Mouse (Mus musculus) frontal cortex, postnatal 25 days (tissue): ENCODE results near the gene Tha1.
"Not testable (repeated sequence)": the region's sequence is repeated elsewhere in the genome, so short reads cannot be mapped to it uniquely, and the experiment has no call there.

ENCODE experiments used
- DNase-seq, 2 experiments: peaks; one replicate each; pipeline ENCODE4 v3.0.0; 2022; ENCODE audit warnings: low spot score in 2 of 2

Gene Tha1

DNA sequence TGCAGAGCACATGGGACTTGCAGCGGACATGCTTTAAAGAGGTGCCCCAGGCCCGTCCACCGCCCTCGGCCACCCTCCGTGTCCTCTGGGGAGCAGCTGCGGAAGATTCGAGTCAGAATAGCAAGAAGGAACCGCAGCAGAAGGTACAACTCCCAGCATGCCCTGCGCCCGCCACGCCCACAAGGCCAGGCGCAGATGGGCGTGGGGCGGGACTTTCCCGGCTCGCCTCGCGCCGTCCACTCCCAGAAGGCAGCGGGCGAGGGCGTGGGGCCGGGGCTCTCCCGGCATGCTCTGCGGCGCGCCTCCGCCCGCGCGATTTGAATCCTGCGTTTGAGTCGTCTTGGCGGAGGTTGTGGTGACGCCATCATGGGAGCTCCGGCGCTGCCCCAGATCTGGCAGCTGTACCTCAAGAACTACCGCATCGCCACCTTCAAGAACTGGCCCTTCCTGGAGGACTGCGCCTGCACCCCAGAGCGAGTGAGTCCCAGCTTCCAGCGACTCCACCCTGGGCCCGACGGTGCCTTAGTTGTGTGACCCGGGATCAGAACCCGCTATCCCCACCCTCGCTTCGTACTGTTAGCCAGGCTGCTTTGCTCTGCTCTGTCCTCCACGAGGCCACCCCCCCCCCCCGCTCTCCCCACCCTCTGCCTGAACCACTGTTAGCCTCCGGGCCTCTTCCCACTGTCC, 24.2 kb downstream of the Tha1 start, which contains the start of gene Birc5:
Gene Birc5 (plus strand): TSS at position 267 of the 687 bp plus-strand sequence.
- DNase-seq: peak; percentile 91 to 92

DNA sequence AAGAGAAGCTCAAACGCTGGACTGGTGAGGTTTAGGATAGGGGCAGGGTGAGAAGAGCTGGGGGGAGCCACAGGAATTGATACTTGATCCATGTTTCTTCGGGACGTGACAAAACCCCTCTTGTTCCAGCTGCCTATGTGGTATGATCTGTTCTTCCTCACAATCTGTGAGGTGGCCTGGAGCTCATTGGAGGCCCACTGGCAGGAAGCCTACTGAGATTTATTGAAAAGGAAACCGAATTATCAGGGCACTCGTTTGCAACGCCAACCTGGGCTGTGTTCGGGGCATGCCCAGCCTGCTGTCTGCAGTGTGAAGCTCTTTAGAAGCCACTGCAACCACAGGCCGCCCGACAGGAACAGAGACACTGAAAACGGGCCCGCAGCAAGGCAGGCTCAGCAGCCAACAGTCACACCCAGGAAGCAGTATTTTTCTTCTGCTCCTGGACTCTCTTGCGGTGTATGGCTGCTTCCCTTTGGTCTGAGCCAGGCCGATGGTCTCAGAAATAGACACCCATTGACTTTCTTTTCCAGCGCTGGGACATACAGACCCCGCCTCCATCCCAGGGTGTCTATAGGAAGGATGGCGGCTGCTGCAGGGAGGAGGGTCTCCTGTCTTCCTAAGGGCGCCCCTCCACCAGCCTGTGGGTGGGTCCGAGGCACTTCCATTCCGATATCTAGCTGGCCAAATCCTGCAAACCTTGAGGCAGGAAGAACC, 24.9 kb downstream of the Tha1 start:
- peak in 1 of 2 experiments; percentile 41 for DNase-seq

DNA sequence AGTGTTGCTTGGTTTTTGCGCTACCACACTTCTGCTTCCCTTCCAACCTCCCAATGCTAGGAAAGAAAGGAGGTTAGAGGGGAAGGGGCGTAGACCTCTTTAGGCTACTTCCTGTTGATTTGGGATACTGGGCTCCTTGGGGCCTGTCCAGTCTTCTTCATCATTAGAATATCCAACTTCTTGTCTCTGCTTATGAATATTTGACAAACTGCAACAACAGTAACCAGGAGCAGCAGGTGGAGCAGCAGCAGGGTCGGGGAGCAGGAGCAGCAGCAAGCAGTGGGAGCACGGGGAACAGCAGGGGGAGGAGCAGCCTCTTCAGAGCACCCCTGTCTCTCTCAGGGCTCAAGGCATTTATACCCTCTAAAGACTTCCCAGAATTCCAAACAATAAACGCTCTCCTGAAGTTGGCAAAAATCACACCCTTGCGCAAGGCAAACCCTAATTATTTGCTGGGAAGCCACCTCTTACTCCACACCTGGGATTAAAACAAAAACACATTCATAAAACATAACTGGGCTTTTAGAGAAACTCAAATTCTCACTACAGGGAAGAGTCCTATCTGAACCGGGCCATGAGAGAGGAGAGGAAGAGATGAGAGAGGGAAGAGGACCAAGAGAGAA, 25.6 kb downstream of the Tha1 start:
- no peak for DNase-seq

DNA sequence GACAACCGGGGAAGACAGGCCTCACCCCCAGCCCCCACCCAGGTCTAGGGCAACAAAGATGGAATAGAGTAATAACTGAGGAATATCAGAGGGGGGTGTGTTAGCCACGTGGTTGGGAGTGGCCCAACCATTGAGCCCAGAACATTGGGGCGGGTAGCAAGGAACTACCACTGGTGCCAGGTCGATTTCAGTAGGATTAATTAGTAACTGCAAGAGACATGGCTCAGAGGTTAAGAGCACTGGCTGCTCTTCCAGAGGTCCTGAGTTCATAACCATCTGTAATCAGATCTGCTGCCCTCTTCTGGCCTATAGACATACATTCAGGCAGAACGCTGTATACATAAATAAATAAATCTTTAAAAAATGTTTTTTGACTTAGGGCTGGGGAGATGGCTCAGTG, 26.6 kb downstream of the Tha1 start:
- DNase-seq: no peak

DNA sequence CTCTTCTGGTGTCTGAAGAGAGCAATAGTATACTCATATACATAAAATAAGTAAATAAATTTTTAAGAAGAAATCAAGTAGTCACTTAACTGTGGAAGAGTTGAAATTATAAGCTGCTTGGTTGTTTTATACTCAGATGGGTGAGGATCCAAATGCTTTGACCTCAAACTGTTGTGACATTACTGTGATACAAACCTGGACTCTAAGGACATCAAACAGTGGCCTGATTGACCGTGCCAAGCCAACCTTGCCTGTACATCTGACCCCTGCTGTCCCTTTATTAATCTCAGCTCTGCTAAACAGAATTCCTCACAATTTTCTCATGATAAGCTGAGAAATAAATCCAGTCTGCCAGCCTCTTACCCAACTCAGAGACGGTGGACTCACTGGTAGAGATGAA, 27.6 kb downstream of the Tha1 start:
- no peak for DNase-seq

DNA sequence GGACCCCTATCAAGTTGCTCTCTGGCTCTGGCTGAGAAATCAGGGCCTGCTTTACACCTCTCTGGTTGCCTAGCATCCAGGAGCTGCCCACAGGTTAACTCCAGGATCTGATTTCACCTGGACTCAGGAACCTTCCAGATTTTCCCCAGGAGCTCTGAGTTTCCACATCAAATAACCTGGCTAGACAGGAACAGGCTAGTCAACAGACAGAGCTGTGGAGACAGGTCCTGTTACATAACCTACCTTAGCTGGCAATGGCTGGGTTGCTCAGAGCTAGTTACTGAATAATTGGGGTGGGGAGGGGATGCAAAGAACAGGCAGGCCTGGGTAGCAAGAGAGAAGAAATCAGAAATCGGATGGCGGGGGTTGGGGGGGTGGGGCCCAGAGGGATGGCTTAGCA, 28.3 kb downstream of the Tha1 start:
- DNase-seq: no peak

DNA sequence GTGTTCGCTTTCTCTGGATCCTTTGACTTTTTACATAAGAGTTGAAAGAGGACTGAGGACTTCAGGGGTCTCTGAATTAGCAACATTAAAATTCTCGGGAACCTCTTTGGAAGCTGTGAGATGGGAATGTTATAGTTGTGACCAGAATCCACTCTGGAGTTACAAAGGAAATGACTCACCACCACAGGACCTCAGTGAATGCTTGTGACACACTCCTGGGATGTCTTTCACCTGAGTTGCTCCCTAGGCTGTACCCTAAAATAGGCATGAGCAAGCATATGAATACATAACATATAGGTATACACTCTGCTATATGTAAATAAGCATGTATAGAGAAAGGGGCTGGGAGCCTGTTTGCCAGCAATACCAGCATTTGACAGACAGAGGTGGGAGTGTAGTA, 29.8 kb downstream of the Tha1 start:
- DNase-seq: no peak

DNA sequence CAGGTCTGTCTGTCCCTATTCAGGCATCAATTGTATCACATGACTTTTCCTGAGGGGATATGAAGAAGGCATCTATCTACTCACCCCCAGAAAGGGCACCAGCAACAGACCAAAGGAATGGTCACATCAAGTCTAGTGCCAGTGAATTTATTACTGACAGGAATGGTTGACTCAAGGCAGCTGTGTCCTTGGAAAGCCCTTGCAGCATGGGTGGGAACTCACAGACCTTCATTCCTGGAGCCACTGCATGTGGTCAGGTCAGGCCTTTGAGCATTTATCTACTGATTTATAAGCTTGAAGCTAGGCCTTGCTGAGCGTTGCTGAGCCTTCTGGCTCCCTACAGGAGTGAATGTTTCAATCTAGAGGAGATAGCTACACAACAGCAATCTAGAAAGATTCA, 32.4 kb downstream of the Tha1 start:
- DNase-seq: no peak

DNA sequence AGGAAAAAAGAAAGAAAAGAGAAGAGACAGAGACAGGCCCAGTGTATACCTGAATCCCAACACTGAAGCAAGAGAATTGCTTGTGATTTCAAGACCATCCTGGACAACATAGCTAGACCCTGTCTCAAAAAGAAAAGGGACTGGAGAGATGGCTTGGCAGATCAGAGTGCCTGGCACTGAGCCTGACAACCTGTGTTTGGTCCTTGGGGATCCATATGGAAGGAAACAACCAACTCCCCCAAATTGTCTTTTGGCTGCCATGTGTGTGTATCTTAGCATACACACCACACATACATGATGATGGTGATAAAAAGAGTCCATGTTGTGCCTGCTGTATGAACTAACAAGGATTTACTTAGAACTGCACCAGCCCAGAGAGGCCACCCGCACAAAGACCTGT, 34.3 kb downstream of the Tha1 start:
- no peak for DNase-seq

DNA sequence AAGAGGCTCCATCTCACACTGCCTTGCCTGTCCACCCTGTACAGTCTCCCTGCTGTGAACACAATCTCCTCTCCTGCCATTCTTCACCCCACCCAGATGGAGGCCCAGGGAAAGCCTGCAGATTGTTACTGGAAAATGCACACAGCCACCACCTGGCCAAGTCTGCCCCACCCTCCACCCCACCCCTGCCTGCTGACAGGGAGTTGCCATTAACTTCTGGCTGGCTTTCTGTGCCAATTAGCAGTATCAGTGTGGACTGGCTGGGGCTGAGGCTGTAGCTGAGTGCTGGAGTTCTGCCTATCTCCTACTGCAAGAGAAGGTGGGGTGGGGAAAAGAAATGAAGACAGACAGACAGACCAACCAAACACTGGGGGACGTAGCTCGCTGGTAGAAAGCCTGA, 34.7 kb downstream of the Tha1 start:
- no peak for DNase-seq

DNA sequence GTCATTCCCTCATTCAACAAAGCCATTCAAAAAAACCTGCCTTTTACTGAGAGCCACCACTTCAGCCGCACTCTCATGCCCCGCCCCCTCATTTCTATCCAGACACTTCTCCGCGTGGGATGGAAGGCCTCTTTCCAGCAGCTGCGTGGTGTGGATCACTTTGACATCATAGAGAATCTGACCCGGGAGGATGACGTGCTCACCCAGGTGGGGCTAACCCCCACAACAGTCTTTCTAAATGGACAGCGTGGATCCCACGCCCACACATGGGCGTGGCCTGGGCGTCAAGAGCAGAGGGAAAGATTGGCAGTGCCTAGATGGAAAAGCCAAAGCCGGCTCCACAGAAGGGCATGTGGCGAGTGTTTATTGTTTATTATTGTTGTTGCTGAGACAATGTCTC, 37.0 kb downstream of the Tha1 start:
- DNase-seq: no peak

DNA sequence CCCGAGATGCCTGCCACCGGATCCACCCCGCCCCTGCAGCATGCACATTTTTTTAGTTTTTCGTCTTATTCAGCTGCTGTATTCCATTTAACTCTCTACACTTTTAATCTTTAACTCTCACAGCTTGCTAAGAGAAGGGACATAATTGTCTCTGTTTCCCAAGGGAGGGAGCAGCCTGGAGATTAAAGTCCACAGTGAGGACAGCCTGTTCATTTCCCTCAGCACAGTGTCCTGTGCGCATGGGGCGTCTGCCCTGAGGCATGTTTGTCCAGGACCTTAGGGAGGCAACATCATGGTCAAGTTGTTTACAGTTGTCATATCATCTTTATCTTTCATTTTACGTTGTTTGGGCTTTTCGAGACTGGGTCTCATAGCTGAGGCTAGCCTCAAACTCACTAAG, 39.2 kb downstream of the Tha1 start:
- DNase-seq: no peak

DNA sequence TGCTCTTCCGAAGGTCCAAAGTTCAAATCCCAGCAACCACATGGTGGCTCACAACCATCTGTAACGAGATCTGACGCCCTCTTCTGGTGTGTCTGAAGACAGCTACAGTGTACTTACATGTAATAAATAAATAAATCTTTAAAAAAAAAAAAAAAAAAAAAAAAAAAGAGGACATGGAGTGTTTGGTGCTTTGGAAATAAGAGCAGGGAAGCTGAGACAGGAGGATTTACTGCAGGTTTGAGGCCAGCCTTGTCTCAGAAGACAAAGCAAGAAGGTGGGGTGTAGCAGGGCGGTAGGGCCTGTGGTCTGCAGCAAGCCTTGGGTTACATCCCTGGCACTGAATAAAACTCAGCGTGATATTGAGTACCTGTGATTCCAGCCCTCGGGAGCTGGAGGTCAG, 39.8 kb downstream of the Tha1 start:
- DNase-seq: not testable (repeated sequence)

DNA sequence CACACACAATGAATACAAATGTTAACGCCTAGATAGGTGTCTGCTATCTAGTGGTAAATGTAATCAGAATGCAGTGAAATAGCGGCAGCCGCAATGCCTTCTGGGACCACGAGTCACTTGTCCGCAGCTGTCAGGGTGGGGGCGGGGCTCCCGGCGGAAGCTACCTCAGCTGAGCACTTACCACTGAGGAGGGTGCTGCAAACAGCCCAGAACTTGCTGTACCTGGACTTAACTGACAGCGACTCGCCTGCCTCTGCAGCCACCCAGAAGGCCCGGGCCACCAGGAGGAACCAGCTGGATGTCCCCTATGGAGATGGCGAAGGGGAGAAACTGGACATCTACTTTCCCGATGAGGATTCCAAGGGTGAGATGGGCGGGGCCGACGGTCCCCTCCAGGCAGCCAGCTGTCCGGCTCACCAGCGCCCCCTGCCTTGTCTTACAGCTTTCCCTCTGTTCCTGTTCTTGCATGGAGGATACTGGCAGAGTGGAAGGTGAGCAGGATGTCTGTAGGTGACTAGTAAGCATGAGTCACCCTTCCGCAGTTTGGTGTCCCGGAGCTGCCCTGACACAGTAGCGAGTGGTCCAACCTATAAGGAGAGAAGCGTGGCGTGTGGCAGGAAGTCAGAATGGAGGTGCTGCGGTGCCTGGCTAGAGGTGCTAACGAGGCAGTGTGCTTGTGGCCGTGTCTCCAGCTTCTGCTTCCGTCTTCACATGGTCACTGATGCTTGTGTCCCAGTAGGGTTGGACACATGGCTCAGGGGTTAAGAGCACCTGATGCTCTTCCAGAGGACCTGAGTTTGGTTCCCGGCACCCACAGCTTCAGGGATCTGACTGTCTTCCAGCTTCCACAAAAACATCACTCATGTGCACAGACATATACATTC, 41.0 kb downstream of the Tha1 start:
- DNase-seq: peak; percentile 46 to 55

DNA sequence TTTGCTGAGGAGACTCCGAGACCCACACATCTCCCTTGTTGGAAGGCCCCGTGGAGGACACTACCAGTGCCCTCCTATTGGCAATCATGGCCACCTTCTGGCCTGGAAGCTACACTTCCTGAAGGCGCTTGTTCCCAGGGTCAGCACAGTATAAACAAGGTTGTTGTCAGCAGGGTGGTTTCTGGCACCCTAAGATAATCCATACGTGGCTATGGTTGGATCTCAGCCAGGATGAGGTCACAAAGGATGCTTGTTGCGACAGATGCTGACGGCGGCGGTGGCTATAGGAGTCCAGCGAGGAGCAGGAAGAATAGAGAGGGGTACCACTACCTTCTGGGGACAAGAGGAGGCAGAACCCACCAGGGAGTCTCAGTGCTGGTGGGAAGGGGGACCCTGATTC, 42.9 kb downstream of the Tha1 start:
- DNase-seq: no peak

DNA sequence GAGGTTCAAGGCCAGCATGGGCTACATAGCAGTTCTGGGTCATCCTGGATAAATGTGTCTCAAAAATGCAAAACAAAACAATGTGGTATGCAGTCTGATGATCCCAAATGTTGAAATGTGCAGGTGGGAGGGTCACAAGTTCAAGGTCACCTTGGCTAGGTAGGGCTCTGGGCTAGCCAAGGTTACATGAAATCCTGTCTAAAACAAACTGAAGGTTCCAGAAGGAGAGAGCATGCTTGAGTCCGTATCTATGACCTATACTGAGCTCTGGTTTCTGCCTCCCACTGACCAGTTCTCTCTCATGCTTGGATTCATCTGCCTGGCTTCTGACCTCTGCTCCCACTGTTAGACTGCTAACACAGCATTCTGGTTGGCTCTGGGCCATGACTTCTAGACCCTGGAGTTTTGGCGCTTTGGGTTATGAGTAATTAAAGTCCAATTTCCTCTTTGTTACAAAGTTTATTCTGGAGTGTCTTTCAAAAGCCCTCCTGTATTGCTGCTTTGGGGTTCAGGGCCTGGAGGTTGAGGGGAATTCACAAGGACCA, 43.5 kb downstream of the Tha1 start:
- DNase-seq: no peak

DNA sequence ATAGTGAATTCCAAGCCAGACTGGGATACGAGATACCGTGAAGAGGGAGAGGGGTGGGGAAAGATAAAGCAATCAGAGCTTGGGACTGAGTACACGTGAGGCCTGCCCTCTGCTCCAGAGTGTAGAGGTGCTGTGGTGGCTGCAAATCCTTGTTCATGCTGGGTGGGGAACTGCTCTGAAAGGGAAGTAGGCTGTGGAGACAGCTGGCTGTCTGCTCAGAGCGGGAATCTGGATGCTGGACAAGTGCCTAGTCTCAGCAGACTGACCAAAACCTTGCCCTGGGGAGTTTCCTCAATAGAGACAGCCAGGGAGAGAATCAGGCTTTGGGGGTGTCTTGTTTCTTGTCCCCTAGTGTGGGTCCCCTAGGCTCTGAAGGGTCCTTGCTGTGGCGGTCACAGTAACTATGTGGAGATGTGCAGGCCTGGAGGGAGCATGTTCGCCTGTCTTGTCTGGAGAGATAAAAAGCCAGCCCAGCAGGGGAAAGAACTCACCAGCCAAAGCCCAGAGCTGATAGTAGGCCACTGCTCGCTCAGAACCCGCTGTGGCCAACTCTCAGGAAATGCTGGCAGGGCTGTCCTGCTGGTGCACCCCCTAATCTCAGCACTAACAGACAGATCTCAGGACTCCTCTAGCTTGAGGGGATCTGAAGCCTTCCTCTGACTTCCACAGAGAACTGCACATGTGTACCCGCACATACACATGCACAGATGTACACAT, 44.2 kb downstream of the Tha1 start:
- DNase-seq: no peak

DNA sequence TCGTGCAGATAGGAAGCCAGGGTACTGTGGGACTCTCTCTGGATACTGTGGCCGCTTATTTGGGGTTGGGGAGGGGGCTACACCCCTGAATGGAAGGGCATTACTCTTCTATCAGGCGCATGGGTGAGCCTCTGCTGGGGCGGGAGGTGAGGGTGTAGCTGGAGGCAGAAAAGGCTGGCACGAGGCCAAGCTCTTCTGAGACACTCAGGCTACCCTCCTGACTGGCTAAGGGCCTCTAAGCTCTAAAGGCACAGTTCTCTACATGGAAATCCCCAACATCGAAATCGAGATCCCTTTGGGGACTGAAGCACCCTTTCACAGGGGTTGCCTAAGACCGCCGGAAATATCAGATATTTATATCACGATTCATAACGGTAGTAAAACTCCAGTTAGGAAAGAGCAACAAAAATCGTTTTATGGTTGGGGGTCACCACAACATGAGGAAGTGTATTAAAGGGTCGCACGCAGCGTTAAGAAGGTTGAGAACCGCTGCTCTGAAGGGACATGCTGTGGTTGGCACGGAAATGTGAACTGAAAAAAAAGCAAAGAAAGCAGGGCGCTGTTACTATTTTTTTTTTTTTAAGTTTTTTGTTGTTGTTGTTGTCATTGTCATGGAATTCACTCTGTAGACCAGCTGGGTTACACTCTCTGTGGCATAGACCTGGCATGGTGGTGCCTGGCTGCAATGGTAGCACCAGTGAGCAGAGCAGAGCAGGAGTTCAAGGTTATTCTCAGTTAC, 45.0 kb downstream of the Tha1 start:
- no peak for DNase-seq

DNA sequence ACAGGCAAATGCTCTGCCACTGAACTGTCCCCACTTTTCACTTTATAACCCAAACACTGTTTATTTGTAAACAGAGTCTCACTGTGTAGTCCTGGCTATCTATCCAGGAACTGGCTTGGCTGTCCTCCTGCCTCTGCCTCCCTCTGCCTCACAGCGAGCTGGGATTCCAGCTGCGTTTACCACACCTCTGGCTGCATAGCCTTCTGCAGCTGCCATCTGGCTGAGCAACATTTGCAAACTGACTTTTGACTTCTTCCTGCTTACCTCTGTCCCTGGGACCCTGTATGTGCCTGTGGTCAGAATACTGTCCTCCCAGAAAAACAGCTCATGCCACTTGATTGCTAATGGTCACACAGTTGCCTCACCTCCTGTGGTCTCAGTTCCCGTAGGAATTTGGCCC, 45.9 kb downstream of the Tha1 start:
- no peak for DNase-seq

DNA sequence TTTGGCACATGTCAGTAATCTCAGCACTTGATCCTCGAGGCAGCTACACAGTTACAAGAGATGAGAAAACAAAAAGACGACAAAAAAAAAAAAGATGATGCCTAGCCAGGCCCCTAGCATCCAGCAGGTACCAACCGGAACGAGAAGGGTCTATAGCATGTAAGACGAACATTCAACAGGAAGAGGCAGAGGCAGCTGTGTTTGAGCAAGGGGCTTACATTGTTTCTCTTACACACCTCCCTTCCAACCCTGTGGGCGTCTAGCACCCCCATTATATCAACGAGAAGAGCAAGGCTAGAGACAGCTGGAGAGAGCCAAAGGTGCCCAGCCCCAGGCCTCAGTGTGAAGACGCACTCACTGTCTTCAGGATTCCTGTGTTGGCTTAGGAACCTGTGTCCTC, 46.4 kb downstream of the Tha1 start:
- no peak for DNase-seq

DNA sequence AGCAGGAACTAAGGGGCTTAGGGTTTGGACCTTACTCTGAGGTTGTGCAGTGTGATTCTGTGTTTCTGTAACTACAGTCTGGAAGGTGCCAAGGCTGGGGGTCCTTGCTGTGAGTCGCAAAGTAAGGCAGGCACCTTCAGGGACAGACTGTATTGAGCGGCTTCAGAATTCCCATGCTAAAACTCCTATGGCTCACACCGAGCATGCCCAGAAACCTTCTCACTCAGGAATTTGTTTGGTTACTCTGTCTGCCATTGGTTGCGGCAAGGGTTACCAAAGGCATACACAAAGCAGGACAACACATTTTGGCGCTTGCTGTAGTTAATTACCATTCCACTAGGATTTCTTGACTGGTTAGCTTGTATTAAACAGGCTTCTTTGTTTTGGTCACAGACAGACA, 47.1 kb downstream of the Tha1 start:
- DNase-seq: no peak
